Mouse (Mus musculus) retina, embryonic 14.5 days (tissue): Measurements from ENCODE around the gene Zbtb41.

Experiments used
- DNase-seq: peaks from one replicate; pipeline ENCODE4 v3.0.0-alpha.2; 2015; ENCODE audit warnings: low spot score

The Zbtb41 gene

DNA sequence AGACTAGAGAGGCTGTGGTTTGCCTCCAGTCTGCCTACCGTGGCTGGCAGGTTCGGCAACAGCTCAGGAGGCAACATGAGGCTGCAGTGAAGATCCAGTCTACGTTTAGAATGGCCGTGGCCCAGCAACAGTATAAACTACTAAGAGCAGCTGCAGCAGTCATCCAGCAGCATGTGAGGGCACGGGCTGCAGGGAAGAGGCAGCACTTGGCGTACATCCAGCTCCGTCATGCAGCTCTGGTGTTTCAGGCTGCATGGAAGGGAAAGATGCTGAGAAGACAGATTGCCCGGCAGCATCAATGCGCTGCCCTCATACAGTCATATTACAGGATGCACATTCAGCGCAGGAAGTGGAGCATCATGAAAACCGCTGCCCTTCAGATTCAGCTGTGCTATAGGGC lies 56.8 kb downstream of the Zbtb41 start:
- DNase-seq: no peak

DNA sequence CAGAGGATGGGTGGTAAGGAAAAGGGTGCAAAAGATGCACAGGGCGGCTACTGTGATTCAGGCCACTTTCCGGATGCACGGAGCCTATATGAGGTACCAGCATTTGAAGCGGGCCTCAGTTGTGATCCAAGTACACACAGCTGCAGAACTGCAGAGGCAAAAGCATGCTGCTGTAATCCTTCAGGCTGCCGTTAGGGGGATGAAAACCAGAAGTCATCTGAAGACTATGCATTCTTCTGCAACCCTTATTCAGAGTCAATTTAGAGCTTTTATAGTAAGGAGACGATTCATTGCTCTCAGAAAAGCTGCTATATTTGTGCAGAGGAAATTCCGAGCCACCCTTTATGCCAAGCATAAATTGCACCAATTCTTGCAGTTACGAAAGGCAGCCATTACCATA lies 58.2 kb downstream of the Zbtb41 start:
- DNase-seq: no peak

DNA sequence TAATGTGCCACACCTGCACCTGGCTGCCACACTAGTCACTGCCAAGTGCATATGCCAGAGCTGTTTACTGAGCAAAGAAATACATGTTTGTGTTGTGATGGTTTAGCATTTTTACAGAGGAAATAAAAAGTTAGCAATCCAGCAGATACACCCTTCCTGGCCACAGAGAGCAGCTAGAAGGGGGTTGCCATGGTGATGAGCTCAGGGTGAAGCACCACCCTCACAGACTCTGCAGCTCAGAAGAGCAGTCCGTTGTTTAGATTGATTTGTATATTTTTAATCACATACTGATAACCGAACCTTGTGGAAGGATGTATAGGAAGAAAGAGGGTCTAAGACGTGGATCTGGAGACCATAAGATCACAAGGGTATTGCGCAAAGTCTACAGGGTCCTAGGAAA lies 59.1 kb downstream of the Zbtb41 start:
- no peak for DNase-seq

DNA sequence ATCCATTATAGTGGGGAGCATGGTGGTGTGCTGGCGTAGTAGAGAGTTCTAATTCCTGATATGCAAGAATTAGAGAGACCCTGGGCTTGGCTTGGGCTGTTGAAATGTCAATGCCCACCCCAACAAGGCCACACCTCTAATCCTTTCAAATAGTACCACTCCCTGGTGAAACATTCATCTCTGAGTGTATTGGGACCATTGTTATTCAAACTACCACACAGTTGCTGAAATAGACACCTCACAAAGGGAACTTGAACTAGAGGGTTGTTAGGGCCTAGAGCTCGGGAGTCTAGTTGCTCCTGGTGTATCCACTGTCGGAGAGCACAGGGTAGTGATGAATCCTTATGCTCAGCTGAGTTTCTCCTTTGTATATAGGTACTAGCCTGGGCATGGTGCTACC lies 72.5 kb downstream of the Zbtb41 start:
- no peak for DNase-seq

DNA sequence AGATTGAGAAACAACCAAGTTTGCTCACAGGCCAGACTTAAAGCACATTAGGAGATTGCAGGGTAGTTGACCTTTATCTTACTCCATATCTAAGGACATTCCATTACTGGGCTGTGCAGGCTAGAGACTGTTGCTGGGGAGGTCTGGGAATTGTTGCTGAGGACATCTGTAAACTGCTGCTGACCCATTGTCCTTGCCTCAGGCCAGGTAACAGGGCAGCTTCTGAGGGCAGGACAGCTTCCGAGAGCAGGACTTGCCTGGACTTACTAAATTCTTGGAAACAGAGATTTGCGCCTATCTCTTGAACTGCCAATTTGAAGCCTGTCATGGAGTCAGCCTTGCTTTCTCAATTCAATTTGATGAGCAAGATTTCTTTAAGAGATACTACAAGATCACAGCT lies 73.3 kb downstream of the Zbtb41 start:
- DNase-seq: no peak

DNA sequence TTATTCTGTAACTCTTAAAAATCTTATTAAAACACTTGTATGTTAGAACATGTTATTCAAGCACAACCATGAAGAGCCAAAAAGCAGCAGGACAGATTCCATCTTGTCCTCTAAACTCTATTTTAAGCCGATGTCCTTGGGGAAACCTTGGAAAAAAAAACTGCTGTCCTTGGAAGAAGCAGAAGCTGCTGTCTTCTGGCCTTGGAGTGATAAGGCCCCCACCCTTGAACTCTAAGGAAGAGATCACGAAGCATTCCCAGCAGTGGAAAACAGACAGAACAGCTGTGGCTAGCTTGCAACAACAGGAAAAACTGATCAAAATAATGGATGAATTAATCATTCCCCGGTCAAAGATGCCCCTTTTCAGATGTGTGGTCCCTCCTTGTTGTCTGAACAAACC lies 74.1 kb downstream of the Zbtb41 start:
- no peak for DNase-seq

DNA sequence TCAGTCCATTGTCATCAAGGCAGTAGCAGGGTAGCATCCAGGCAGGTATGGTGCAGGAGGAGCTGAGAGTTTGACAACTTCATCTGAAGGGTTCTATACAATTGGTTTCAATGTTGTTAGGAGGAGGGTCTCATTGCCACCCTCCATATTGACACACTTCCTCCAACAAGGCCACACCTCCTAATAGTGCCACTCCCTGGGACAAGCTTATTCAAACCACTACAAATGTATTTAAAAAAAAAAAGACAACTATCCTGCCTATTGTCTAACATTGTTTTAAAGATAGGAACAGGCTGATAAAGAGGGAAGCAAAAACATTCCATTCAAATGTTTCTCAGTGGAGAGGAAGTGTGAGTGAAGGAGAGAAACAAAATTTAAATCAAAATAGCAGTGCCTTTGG lies 77.7 kb downstream of the Zbtb41 start:
- DNase-seq: no peak

GRCm38 (mm10) chr1:139501258-139501752 lies 79.2 kb downstream of the Zbtb41 start, which contains the start of gene F13b:
Gene F13b (plus strand): TSS chr1:139501702.
- DNase-seq: no peak
